Mouse (Mus musculus) embryo, embryonic 10.5 days (tissue): ENCODE data around the gene Ip6k2.

Experiments used
- DNase-seq: peaks from one replicate; pipeline ENCODE4 v3.0.0-alpha.2; 2015; ENCODE audit warnings: low spot score

Ip6k2 gene

DNA sequence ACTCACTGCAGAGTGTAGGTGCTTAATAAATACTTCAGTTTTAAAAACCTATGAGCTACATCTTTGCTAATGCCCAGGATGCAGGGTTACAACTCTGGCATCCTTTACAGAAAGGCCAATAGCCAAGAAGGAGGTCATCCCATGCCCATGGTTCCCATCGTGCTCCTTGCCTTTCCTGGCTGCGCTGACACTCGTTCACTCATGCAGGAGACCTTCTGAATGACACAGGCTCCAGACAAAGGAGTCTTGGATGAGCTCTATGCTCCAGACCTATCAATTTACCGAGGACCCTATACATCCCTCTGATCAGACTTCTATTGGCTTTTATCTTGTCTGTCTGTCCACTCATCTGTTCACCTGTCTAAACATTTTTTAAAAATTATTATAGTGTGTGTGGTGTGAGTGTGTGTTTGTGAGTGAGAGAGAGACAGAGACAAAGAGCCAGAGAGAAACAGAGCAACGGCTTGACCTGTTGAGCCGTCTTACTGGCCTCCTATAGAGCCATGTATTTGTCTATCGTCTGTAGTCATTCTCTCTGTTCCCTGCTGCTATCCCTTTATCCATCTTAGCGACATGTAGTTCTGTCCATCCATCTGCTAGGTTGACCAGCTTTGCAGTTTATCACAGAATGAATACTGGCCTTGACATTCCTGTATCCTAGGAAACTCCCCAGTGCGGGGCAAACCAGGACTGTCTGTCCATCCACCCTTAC is 604 bp upstream of the Ip6k2 start:
- DNase-seq = peak; percentile 46

DNA sequence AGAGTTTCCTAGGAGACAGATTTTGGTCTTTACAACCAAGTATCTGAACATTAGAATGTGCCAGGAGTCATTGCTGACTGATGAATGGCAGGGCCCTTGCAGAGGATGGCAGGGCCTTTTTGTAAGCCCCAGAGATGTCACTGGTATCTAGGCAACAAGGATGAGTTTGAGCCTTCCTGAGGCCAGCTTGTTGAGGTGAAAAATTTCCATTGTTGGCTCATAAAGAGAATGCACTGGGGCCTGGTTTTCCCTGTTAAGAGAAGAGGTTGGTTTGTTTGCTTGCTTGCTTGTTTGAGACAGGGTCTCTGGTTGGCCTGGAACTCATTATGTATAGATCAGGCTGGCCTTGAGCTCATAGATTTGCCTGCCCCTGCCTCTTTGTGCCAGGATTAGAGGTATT is 1.8 kb downstream of the Ip6k2 start:
- peak; percentile 82 for DNase-seq

GRCm38 (mm10) chr9:108786494-108786893 is 2.9 kb downstream of the Ip6k2 start:
- DNase-seq = no peak

DNA sequence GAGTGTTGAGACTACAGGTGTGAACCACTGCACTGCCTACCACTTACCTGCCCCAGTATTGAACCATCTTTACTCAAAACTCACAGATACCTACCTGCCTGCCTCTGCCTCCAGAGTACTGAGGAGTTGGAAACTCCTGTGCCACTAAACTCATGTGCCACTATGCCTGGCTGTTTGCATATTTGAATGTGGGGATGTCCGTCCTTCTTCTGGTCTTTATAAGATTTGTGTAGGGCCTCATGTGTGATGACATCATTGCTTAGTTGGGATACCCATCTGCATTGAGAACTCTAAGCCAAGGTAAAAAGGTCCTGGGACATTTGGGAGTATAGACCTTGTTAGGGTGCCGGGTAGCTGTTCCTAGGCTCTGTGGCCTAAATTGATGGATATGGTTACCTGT is 3.5 kb downstream of the Ip6k2 start:
- no peak for DNase-seq

GRCm38 (mm10) chr9:108788713-108789112 is 5.1 kb downstream of the Ip6k2 start:
- no peak for DNase-seq

DNA sequence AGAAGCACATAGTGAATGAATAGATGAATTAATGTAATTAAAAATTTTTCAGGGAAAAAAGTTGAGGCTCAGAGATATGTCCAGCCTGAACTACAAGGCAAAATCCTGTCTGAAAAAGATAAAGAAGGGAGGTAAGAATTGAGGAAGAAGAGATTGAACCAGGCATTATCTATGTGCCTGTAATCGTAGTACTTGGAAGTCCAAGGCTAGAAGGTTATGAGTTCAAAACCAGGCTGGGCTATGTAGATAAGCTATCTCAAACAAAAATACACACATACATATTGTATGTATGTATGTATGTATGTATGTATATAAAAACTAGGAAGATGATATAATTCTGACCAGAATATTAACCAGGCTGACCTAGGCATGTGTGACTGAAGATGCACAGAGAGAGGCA is 8.7 kb downstream of the Ip6k2 start:
- no peak for DNase-seq

DNA sequence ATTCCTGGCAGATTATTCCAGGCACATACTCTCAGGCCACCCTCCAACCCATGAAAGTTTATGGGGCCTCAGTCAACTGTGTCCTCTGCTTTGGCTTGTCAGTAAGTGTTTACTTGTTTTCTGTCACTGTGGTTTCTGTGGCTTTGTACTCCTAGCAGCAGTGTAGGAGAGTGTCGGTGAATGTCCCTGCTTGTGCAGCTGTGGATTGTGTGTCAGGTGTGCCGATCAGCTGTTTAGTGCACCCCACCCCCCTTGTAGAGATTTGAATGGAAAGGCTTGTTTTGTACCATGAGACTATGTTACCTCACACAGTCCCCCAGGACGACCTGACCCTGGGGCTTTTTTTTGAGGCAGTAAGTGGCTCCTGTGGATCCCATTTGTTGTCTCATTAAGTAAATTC is 9.1 kb downstream of the Ip6k2 start:
- no peak for DNase-seq

DNA sequence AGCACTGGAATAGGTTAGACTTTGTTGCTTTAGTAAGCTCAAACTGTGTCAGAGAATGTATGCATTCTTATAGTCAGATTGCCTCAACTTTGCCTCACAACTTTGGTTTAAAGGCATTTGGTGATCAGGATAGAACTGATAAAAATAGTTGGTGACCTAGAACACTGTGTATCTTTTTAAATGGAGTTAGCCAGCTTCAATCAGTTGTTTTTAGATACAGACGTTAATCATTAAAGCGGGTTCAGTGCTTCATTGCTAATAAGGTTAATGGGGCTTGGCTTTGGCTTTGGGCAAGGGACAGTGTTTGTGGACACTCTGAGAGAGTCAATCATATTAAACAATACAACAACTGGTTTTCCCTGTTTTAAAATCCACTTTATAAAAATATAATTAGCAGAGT is 11.7 kb downstream of the Ip6k2 start:
- DNase-seq = no peak

GRCm38 (mm10) chr9:108795762-108796161 is 12.2 kb downstream of the Ip6k2 start:
- peak; percentile 45 for DNase-seq

GRCm38 (mm10) chr9:108796351-108796981 is 12.9 kb downstream of the Ip6k2 start:
- DNase-seq = no peak

DNA sequence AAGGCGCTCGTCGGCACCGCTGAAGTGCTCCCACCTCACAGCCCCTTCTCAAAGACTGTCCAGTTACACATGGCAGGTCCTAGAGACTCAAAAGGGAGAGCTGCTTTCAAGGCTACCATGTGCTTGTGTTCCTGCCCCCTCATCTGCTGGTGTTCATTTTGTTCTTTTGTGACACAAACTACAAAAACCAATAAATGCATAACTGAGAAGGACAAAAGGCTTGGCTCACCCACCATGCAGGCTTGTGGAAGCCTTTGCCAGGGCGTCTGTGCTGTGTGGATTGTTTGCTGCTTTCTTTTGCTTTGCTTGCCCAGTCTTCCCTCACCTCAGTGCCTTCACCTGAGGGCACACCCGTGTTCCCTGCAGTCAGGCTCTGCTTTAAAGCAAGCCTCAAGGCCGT is 13.9 kb downstream of the Ip6k2 start:
- no peak for DNase-seq

- DNase-seq = no peak
Measured at GRCm38 (mm10) chr9:108798508-108799075, 15.0 kb downstream of the Ip6k2 start.

DNA sequence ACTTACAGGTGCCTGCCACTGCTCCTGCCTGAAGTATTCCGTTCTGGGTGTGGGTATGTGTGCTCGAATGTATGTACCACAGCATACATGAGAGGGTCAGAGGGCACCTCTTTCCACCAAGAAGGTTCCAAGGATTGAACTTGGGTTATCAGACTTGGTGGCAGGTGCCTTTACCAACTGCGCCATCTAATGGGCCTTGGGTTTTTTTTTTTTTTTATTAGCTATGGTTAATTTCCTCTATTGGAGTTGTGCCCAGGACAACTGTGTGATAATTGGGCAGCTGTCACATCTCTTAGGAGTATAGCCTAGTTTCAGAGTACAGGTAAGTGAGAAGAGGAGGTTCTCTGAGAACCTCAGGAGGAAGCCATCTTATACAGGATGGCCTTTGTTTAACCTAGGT is 16.0 kb downstream of the Ip6k2 start:
- no peak for DNase-seq

DNA sequence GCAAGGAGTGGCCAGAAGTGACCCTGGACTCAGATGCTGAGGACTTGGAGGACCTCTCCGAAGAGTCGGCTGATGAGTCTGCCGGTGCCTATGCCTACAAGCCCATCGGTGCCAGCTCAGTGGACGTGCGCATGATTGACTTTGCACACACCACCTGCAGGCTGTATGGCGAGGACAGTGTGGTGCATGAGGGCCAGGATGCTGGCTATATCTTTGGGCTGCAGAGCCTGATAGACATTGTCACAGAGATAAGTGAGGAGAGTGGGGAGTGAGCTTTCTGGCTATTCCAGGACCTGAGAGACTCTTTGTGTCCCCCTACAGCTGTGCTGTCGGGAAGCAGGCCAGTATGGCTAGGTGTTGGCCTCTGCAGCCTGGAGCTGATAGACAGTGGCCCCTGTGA is 22.2 kb downstream of the Ip6k2 start:
- DNase-seq = no peak

DNA sequence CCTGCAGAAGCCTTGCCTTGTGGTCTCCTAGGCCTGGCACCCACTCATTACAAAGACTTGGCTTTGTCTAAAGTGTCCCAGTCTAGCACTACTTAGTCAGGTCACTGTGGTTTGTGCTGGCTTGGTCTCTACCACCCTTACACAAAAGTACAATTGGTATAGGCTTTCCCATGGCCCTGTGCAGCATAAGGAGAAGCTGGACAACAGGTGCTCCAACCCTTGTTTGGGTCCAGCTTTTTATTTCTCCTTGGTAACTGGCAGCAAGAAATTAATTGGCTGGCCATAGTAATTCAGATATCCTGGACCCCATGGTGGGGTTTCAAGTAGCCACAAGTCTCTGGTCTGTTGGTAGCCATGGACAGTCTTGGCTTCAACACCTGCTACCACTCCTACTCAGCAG is 22.8 kb downstream of the Ip6k2 start:
- DNase-seq = no peak

- DNase-seq = no peak
Measured at GRCm38 (mm10) chr9:108806831-108807230, 23.2 kb downstream of the Ip6k2 start.

- DNase-seq = no peak
Measured at GRCm38 (mm10) chr9:108807674-108808073, 24.1 kb downstream of the Ip6k2 start.

DNA sequence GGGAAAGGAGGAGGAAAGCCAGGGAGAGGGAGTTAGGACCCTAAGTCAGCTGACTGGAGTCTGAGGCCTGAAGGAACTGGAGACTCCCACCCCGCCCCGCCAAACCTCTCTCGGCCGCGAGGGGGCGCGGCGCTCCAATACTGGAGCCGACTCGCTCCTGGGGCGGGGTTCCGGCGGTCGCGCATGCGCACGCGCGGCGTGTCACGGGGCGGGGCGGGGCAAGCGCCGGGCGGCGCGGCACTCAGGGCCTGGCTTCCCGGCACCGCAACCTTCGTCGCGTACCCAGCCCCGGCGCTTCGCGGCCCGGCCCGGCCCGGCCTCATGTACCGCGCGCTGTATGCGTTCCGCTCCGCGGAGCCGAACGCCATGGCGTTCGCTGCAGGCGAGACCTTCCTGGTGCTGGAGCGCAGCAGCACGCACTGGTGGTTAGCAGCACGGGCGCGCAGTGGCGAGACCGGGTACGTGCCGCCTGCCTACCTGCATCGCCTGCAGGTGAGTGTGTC is 24.6 kb downstream of the Ip6k2 start, which contains the start of gene Nckipsd:
TSS of gene Nckipsd (plus strand) at position 206 of the 503 bp plus-strand sequence.
- peak; percentile 96 for DNase-seq

- DNase-seq = no peak
Measured at GRCm38 (mm10) chr9:108809188-108809587, 25.6 kb downstream of the Ip6k2 start.

- no peak for DNase-seq
Measured at GRCm38 (mm10) chr9:108809723-108810122, 26.1 kb downstream of the Ip6k2 start.

- no peak for DNase-seq
Measured at GRCm38 (mm10) chr9:108810516-108810915, 26.9 kb downstream of the Ip6k2 start.

DNA sequence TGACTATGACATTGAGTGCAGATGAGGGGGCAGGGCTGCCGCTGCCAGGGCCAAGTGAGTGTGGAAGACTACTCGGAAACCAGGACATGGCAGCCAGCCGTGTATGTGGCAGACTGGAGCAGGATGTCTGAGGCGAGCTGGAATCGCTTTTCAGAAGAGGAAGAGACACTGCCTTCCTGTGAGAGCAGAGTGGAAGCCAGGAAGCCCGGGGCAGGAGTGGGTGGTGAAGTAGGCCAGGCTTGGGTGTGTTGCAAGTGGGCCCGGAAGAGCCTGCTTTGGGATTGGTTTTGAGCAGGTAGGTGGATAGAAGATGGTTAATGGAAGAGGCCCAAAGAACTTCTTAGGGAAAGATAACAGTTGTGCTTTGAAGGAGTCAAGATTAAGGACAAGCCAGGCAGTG is 32.0 kb downstream of the Ip6k2 start:
- DNase-seq = no peak

DNA sequence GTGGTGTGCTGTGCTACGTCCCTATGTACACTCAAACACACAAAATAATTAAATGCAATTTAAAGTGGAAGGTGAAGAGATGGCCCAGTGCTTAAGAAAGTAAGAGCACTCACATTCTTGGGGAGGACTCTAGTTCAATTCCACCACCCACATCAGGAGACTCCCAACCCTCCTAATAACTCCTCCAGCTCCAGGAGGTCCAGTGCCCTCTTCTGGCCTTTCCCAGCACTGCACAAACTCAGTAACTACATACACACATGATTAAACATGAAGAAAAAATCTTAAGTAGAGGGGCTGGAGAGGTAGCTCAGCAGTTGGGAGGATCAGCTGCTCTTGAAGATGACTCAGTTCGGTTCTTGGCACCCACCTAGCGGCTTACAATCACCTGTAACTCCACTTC is 35.9 kb downstream of the Ip6k2 start:
- DNase-seq = peak; percentile 76
